Mouse (Mus musculus) CH12.LX (cell line): ENCODE measurements around the gene Tcp10a.
"Not testable (repeated sequence)": the region's sequence is repeated elsewhere in the genome, so short reads cannot be mapped to it uniquely, and the experiment has no call there.

Experiments
- CHD2 ChIP-seq: IDR thresholded peaks from 2 replicates; pipeline ENCODE4 v1.6.1; 2011; ENCODE audit warnings: low read length, improper control_type of control experiment
- CTCF ChIP-seq, 2 experiments: IDR thresholded peaks in 1 of 2; conservative IDR thresholded peaks in 1 of 2; 2 replicates each; pipeline ENCODE4 v1.5.1; 2011 to 2012; ENCODE audit warnings: low read depth in 2 of 2, low read length in 2 of 2, improper control_type of control experiment in 1 of 2, inconsistent platforms in 1 of 2, mild to moderate bottlenecking in 1 of 2, moderate library complexity in 1 of 2
- EP300 ChIP-seq: IDR thresholded peaks from 2 replicates; pipeline ENCODE4 v1.6.1; 2011; ENCODE audit warnings: low read length, improper control_type of control experiment
- ETS1 ChIP-seq: conservative IDR thresholded peaks from 2 replicates; pipeline ENCODE4 v1.6.1; 2012; ENCODE audit warnings: low read depth, mild to moderate bottlenecking, inconsistent platforms, low read length, improper control_type of control experiment, moderate library complexity
- HCFC1 ChIP-seq: IDR thresholded peaks from 2 replicates; pipeline ENCODE4 v1.6.1; 2012; ENCODE audit warnings: low read depth, mild to moderate bottlenecking, inconsistent platforms, low read length, improper control_type of control experiment
- KAT2A ChIP-seq: IDR thresholded peaks from 2 replicates; pipeline ENCODE4 v1.6.1; 2012; ENCODE audit warnings: low read length, improper control_type of control experiment, inconsistent platforms; ENCODE audit not compliant: insufficient replicate concordance
- MAZ ChIP-seq: IDR thresholded peaks from 2 replicates; pipeline ENCODE4 v1.6.1; 2012; ENCODE audit warnings: low read depth, mild to moderate bottlenecking, inconsistent platforms, low read length, improper control_type of control experiment, moderate library complexity
- POLR2A ChIP-seq: IDR thresholded peaks from 2 replicates; pipeline ENCODE4 v1.6.1; 2011; ENCODE audit warnings: low read depth, mild to moderate bottlenecking, improper control_type of control experiment, low read length
- POLR2AphosphoS2 ChIP-seq: IDR thresholded peaks from 2 replicates; pipeline ENCODE4 v1.6.1; 2011; ENCODE audit warnings: low read depth, low read length, improper control_type of control experiment
- SIN3A ChIP-seq: IDR thresholded peaks from 2 replicates; pipeline ENCODE4 v1.6.1; 2012; ENCODE audit warnings: low read length, improper control_type of control experiment, inconsistent platforms
- USF1 ChIP-seq: IDR thresholded peaks from 2 replicates; pipeline ENCODE4 v1.6.1; 2014; ENCODE audit warnings: low read depth, mild to moderate bottlenecking, inconsistent platforms, low read length, improper control_type of control experiment
- ZC3H11A ChIP-seq: IDR thresholded peaks from 2 replicates; pipeline ENCODE4 v1.6.1; 2012; ENCODE audit warnings: low read depth, mild to moderate bottlenecking, inconsistent platforms, low read length, improper control_type of control experiment
- ZNF384 ChIP-seq: IDR thresholded peaks from 2 replicates; pipeline ENCODE4 v1.6.1; 2012; ENCODE audit warnings: low read depth, low read length, improper control_type of control experiment, inconsistent platforms

DNA sequence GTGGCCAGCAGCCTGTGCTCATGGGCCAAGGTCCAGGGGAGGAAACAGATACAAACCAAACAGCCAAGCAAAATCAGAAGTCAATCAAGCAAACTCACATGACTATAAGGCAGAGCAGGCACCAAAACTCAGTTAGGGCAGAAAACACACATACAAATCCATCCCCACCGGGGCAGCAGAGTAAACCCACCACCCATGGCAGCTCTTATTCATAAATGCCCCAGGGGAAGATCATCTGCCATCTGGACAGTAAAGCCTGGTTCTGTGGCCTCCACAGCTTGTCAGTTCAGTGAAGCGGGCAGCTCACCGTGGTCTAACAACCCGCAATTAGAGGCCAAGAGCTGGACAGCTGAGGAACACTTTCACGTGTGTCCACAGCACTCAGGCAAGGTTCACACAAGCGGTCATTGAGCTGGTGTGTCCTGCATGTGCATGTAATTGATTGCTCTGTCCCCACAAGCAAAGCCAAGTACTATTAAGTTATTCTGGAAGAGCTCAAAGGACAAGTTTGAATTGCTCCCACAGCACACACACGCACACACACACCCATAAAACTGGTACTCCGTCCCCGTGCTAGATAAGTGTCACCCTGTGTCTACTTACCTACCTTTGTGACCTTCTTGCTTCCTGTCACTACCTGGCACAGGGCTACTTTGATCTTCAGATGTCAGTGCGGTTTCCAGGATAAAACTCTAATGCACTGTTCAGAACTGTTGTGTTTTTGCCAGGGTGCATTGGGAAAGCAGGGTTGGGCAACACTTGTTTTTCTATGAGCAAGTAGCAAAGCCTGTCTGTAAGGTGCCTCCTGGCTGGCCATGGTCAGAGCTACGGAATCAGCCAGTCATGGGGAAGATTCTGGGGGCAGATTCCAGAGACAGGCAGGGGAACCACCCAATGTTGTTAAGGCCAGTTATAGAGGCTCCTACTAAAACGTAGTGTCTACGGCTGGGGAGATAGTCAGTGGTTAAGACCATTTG, 59.0 kb downstream of the Tcp10a start:
- not testable (repeated sequence) for TF ChIP-seq POLR2A; EP300; SIN3A; HCFC1; CTCF (conservative IDR thresholded peaks at IDR 0.05 in 1 of 2, IDR thresholded peaks at IDR 0.05 in 1 of 2; ENCODE audit: low read depth in 2 of 2, low read length in 2 of 2); CHD2; USF1; ETS1; KAT2A; ZC3H11A; MAZ; ZNF384; POLR2AphosphoS2
